Mouse (Mus musculus): Measurements from ENCODE around the gene Rbfox3.

DNA sequence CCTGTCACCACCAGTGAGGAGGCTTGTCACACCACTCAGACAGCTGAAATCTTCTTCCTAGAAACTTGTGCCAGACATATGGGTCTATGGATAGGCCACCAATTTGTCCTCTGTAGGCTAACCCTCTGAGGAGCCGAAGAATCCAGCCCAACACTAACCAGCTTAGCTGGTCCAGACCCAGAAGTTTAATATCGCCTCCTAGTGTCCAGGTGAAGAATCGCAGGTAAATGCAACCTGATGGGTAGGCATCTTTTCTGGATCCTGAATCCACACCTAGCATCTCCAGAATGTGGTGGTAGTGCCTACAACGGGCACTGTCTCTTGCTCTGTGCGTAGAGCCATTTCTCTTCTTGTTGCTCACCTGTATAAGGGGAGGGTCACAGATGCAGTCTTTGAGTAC is 391.1 kb downstream of the Rbfox3 start:
- TF ChIP-seq POLR2A (IDR thresholded peaks at IDR 0.05; ENCODE audit: borderline replicate concordance, control insufficient read depth, low read depth, low read length): no peak
- peak; percentile 23; the same call in 1 of the 2 replicates for TF ChIP-seq CTCF (IDR thresholded peaks at IDR 0.05; ENCODE audit: control insufficient read depth, insufficient read depth, low read length)
